Mouse (Mus musculus) olfactory bulb, adult 2 months (tissue): ENCODE data around the gene Homer2. TPM values are rescaled to one million over a fixed set of nuclear protein-coding genes. Genes with fewer than 3 reads are reported as not detected.

Experiments
- H3K27ac ChIP-seq: fragments of 200-500 bp; 2 replicates; pipeline ENCODE4 v1.5.1; 2012; ENCODE audit warnings: low read depth, low read length; ENCODE audit not compliant: insufficient read depth
- H3K4me1 ChIP-seq: fragments of 200-500 bp; 2 replicates; pipeline ENCODE4 v1.6.1; 2012; ENCODE audit warnings: low read length; ENCODE audit not compliant: control insufficient read depth, insufficient read depth
- H3K4me3 ChIP-seq: fragments of 200-500 bp; 2 replicates; pipeline ENCODE4 v1.5.1; 2012; ENCODE audit warnings: mild to moderate bottlenecking, low read depth, low read length, moderate library complexity; ENCODE audit not compliant: insufficient read depth
- CTCF ChIP-seq: fragments of 200-500 bp; IDR thresholded peaks from 2 replicates; pipeline ENCODE4 v1.5.1; 2012; ENCODE audit warnings: low read depth, mild to moderate bottlenecking, low read length, moderate library complexity; ENCODE audit not compliant: insufficient read depth
- POLR2A ChIP-seq: fragments of 200-500 bp; IDR thresholded peaks from 2 replicates; pipeline ENCODE4 v1.6.1; 2012; ENCODE audit warnings: mild to moderate bottlenecking, low read depth, low read length, moderate library complexity; ENCODE audit not compliant: insufficient read depth
- WGBS: fragments of 180-500 bp; shearing (Covaris S2); methylation state at CpG from one replicate; pipeline ENCODE4 v1.1.7; 2018; 5-methylcytosine and 5-hydroxymethylcytosine counted together
- polyA plus RNA-seq: library from polyadenylated mRNA; stranded (reverse); fragments of >200 nt; gene quantifications from 2 replicates; pipeline ENCODE4 v1.2.4, GENCODE M21; 2012; ENCODE audit warnings: low replicate concordance; ENCODE audit not compliant: missing spikeins, insufficient read depth, insufficient read length

Homer2 gene
- not detected in 2 replicates for polyA plus RNA-seq

- peaks cover 12% of the 10 kb centered on the region for H3K4me1 ChIP-seq
Observed at GRCm38 (mm10) chr7:81707471-81708140, at the start of gene Homer2. TSS of gene Homer2 (minus strand) at chr7:81707527.

GRCm38 (mm10) chr7:81747956-81748355, 40.6 kb upstream of the Homer2 start:
- TF ChIP-seq CTCF (no peak), POLR2A (no peak)
- 77% methylated on average over 3 of the region's 3 CpGs for WGBS

More at GRCm38 (mm10) chr7:81707471-81708140, at the start of gene Homer2:
- H3K4me3 ChIP-seq: peak within 1 kb of the TSS; percentile 98
- peak within 1 kb of the TSS; percentile 88 for H3K27ac ChIP-seq
- TF ChIP-seq POLR2A: no peak
- TF ChIP-seq CTCF: no peak
- WGBS: 65% methylated on average over 14 of the region's 14 CpGs

GRCm38 (mm10) chr7:81744145-81744544, 36.8 kb upstream of the Homer2 start:
- Histone ChIP-seq H3K4me1 (no peaks in the 10 kb centered on the region), H3K4me3 (no peak overlapping the region), H3K27ac (no peak overlapping the region)
- TF ChIP-seq CTCF: no peak
- no peak for TF ChIP-seq POLR2A
- 75% methylated on average over 4 of the region's 4 CpGs for WGBS

More at GRCm38 (mm10) chr7:81747956-81748355, 40.6 kb upstream of the Homer2 start:
- H3K4me1 ChIP-seq: no peaks in the 10 kb centered on the region
- H3K4me3 ChIP-seq: no peak overlapping the region
- no peak overlapping the region for H3K27ac ChIP-seq

GRCm38 (mm10) chr7:81740010-81740409, 32.7 kb upstream of the Homer2 start:
- no peaks in the 10 kb centered on the region for H3K4me1 ChIP-seq
- WGBS: 93% methylated on average over 7 of the region's 7 CpGs
- no peak overlapping the region for H3K4me3 ChIP-seq
- TF ChIP-seq CTCF (no peak), POLR2A (no peak)
- H3K27ac ChIP-seq: no peak overlapping the region

GRCm38 (mm10) chr7:81738720-81739385, 31.5 kb upstream of the Homer2 start:
- 83% methylated on average over 8 of the region's 8 CpGs for WGBS
- Histone ChIP-seq H3K4me1 (no peaks in the 10 kb centered on the region), H3K4me3 (no peak overlapping the region), H3K27ac (no peak overlapping the region)
- no peak for TF ChIP-seq POLR2A
- TF ChIP-seq CTCF: no peak

- no peaks in the 10 kb centered on the region for H3K4me1 ChIP-seq
- no peak overlapping the region for H3K27ac ChIP-seq
- TF ChIP-seq CTCF (no peak), POLR2A (no peak)
- no peak overlapping the region for H3K4me3 ChIP-seq
- WGBS: 67% methylated on average over 9 of the region's 9 CpGs
Observed at GRCm38 (mm10) chr7:81735300-81736048, 28.1 kb upstream of the Homer2 start.

GRCm38 (mm10) chr7:81732183-81733089, 25.1 kb upstream of the Homer2 start:
- H3K4me3 ChIP-seq: no peak overlapping the region
- TF ChIP-seq POLR2A: no peak
- TF ChIP-seq CTCF: no peak
- no peak overlapping the region for H3K27ac ChIP-seq
- whole genome bisulfite sequencing: 89% methylated on average over 12 of the region's 12 CpGs
- peaks cover 3% of the 10 kb centered on the region; the same call in 1 of the 2 replicates for H3K4me1 ChIP-seq

- H3K4me3 ChIP-seq: no peak overlapping the region
- TF ChIP-seq CTCF (no peak), POLR2A (no peak)
- WGBS: 73% methylated on average over 6 of the region's 6 CpGs
- H3K4me1 ChIP-seq: peaks cover 5% of the 10 kb centered on the region; the same call in 1 of the 2 replicates
- no peak overlapping the region for H3K27ac ChIP-seq
Observed at GRCm38 (mm10) chr7:81731181-81731651, 23.9 kb upstream of the Homer2 start.
